Mouse (Mus musculus) hindbrain, embryonic 13.5 days (tissue): Measurements from ENCODE around the gene Smim20. TPM values are rescaled to one million over a fixed set of nuclear protein-coding genes. Genes with fewer than 3 reads are reported as not detected.

Source experiments
- ATAC-seq: fragments of 200-750 bp; cut with Nextera tagmentation; 2 replicates; pipeline ENCODE4 v1.8.0; 2017; ENCODE audit warnings: moderate TSS enrichment; ENCODE audit not compliant: low FRiP score
- H3K27ac ChIP-seq: fragments of 300-500 bp; sonication (generic); 2 replicates; pipeline ENCODE4 v1.5.1; 2015; ENCODE audit warnings: inconsistent platforms, mild to moderate bottlenecking, moderate library complexity
- H3K27me3 ChIP-seq: fragments of 300-500 bp; sonication (generic); 2 replicates; pipeline ENCODE4 v1.6.1; 2015; ENCODE audit warnings: mild to moderate bottlenecking, inconsistent platforms
- H3K36me3 ChIP-seq: fragments of 300-500 bp; sonication (generic); 2 replicates; pipeline ENCODE4 v1.6.1; 2015; ENCODE audit warnings: mild to moderate bottlenecking, inconsistent platforms
- H3K4me1 ChIP-seq: fragments of 300-500 bp; sonication (generic); replicated peaks from 2 replicates; pipeline ENCODE4 v1.6.1; 2015; ENCODE audit warnings: inconsistent platforms
- H3K4me2 ChIP-seq: fragments of 300-500 bp; sonication (generic); 2 replicates; pipeline ENCODE4 v1.6.1; 2015; ENCODE audit warnings: inconsistent platforms, mild to moderate bottlenecking, moderate library complexity
- H3K4me3 ChIP-seq: fragments of 300-500 bp; sonication (generic); 2 replicates; pipeline ENCODE4 v1.5.1; 2015; ENCODE audit warnings: mild to moderate bottlenecking, inconsistent platforms
- H3K9ac ChIP-seq: fragments of 300-500 bp; sonication (generic); 2 replicates; pipeline ENCODE4 v1.6.1; 2015; ENCODE audit warnings: mild to moderate bottlenecking, inconsistent platforms
- H3K9me3 ChIP-seq: fragments of 300-500 bp; sonication (generic); 2 replicates; pipeline ENCODE4 v1.6.1; 2016; ENCODE audit warnings: inconsistent platforms
- WGBS: fragments of 180-500 bp; shearing (Covaris S2); methylation state at CpG from one replicate; pipeline ENCODE4 v1.1.7; 2015; 5-methylcytosine and 5-hydroxymethylcytosine counted together
- polyA plus RNA-seq: library from polyadenylated mRNA; unstranded; fragments of >200 nt; fragmentation: Nextera tagmentation; extraction: Ambion mirVana; gene quantifications from 2 replicates; pipeline ENCODE4 v1.2.1, GENCODE M21; 2015

The Smim20 gene
- polyA plus RNA-seq, 1 experiment from 2014 or later, result 76.6 TPM

GRCm38 (mm10) chr5:53269799-53270198 lies 2.9 kb downstream of the Smim20 start:
- no peak overlapping the region for H3K9ac ChIP-seq
- no peaks in the 10 kb centered on the region for H3K27me3 ChIP-seq
- no peak for ATAC-seq
- no peak overlapping the region for H3K27ac ChIP-seq
- H3K4me2 ChIP-seq, result no peak overlapping the region
- 94% methylated on average over 5 of the region's 5 CpGs for WGBS
- H3K4me1 ChIP-seq, result peaks cover 37% of the 10 kb centered on the region
- H3K36me3 ChIP-seq, result no peaks in the 10 kb centered on the region
- no peak overlapping the region for H3K4me3 ChIP-seq
- H3K9me3 ChIP-seq, result no peaks in the 10 kb centered on the region

GRCm38 (mm10) chr5:53270947-53271711 lies 4.2 kb downstream of the Smim20 start:
- no peak overlapping the region for H3K4me2 ChIP-seq
- no peak overlapping the region for H3K9ac ChIP-seq
- H3K4me3 ChIP-seq, result no peak overlapping the region
- H3K27ac ChIP-seq, result no peak overlapping the region
- peaks cover 48% of the 10 kb centered on the region for H3K4me1 ChIP-seq
- H3K27me3 ChIP-seq, result no peaks in the 10 kb centered on the region
- no peak for ATAC-seq
- WGBS, result 93% methylated on average over 13 of the region's 13 CpGs
- H3K9me3 ChIP-seq, result no peaks in the 10 kb centered on the region
- H3K36me3 ChIP-seq, result no peaks in the 10 kb centered on the region

- 94% methylated on average over 4 of the region's 4 CpGs for WGBS
- Histone ChIP-seq H3K4me3 (no peak overlapping the region), H3K27ac (no peak overlapping the region), H3K4me2 (no peak overlapping the region), H3K9me3 (no peaks in the 10 kb centered on the region), H3K4me1 (peaks cover 46% of the 10 kb centered on the region), H3K36me3 (no peaks in the 10 kb centered on the region), H3K9ac (no peak overlapping the region), H3K27me3 (no peaks in the 10 kb centered on the region)
- ATAC-seq, result no peak
Observed at GRCm38 (mm10) chr5:53272626-53273025, 5.7 kb downstream of the Smim20 start.

- Histone ChIP-seq H3K4me2 (no peak overlapping the region), H3K27me3 (no peaks in the 10 kb centered on the region), H3K4me1 (peaks cover 44% of the 10 kb centered on the region), H3K36me3 (peaks cover 6% of the 10 kb centered on the region; the same call in 1 of the 2 replicates), H3K4me3 (no peak overlapping the region), H3K9me3 (no peaks in the 10 kb centered on the region), H3K9ac (no peak overlapping the region), H3K27ac (no peak overlapping the region)
- no peak for ATAC-seq
- 93% methylated on average over 5 of the region's 5 CpGs for WGBS
Observed at GRCm38 (mm10) chr5:53273699-53274430, 7.0 kb downstream of the Smim20 start.

GRCm38 (mm10) chr5:53274811-53275355 lies 8.0 kb downstream of the Smim20 start:
- H3K9ac ChIP-seq, result no peak overlapping the region
- no peak overlapping the region for H3K4me2 ChIP-seq
- no peak overlapping the region for H3K27ac ChIP-seq
- no peak for ATAC-seq
- peaks cover 36% of the 10 kb centered on the region for H3K4me1 ChIP-seq
- no peak overlapping the region for H3K4me3 ChIP-seq
- H3K36me3 ChIP-seq, result peaks cover 6% of the 10 kb centered on the region; the same call in 1 of the 2 replicates
- WGBS, result 43% methylated on average over 5 of the region's 5 CpGs
- no peaks in the 10 kb centered on the region for H3K9me3 ChIP-seq
- no peaks in the 10 kb centered on the region for H3K27me3 ChIP-seq

GRCm38 (mm10) chr5:53275376-53275775 lies 8.5 kb downstream of the Smim20 start:
- Histone ChIP-seq H3K4me1 (peaks cover 35% of the 10 kb centered on the region), H3K4me3 (no peak overlapping the region), H3K9me3 (no peaks in the 10 kb centered on the region), H3K4me2 (no peak overlapping the region), H3K36me3 (peaks cover 6% of the 10 kb centered on the region; the same call in 1 of the 2 replicates), H3K27ac (0 out of 2 replicates have a peak overlapping the region, but pooled peaks have one; percentile 5), H3K9ac (no peak overlapping the region), H3K27me3 (no peaks in the 10 kb centered on the region)
- WGBS, result 59% methylated on average over 3 of the region's 3 CpGs
- ATAC-seq, result no peak

GRCm38 (mm10) chr5:53276470-53277022 lies 9.7 kb downstream of the Smim20 start:
- Histone ChIP-seq H3K27ac (no peak overlapping the region), H3K4me2 (no peak overlapping the region), H3K36me3 (peaks cover 6% of the 10 kb centered on the region; the same call in 1 of the 2 replicates), H3K9me3 (no peaks in the 10 kb centered on the region), H3K9ac (no peak overlapping the region), H3K4me3 (no peak overlapping the region), H3K4me1 (peaks cover 35% of the 10 kb centered on the region), H3K27me3 (no peaks in the 10 kb centered on the region)
- 59% methylated on average over 5 of the region's 5 CpGs for whole genome bisulfite sequencing
- no peak for ATAC-seq

- H3K4me3 ChIP-seq, result no peak overlapping the region
- H3K36me3 ChIP-seq, result peaks cover 6% of the 10 kb centered on the region; the same call in 1 of the 2 replicates
- no peaks in the 10 kb centered on the region for H3K27me3 ChIP-seq
- no peaks in the 10 kb centered on the region for H3K9me3 ChIP-seq
- H3K4me1 ChIP-seq, result peaks cover 35% of the 10 kb centered on the region
- ATAC-seq, result peak; percentile 37; the same call in 1 of the 2 replicates
- H3K27ac ChIP-seq, result peak overlapping the region; percentile 40
- WGBS, result 39% methylated on average over 4 of the region's 4 CpGs
- no peak overlapping the region for H3K4me2 ChIP-seq
- H3K9ac ChIP-seq, result no peak overlapping the region
Observed at GRCm38 (mm10) chr5:53277716-53278263, 10.9 kb downstream of the Smim20 start.

GRCm38 (mm10) chr5:53279216-53279813 lies 12.4 kb downstream of the Smim20 start:
- no peak for ATAC-seq
- Histone ChIP-seq H3K27me3 (no peaks in the 10 kb centered on the region), H3K36me3 (peaks cover 6% of the 10 kb centered on the region; the same call in 1 of the 2 replicates), H3K9ac (no peak overlapping the region), H3K4me3 (no peak overlapping the region), H3K9me3 (no peaks in the 10 kb centered on the region), H3K27ac (no peak overlapping the region), H3K4me1 (peaks cover 35% of the 10 kb centered on the region), H3K4me2 (no peak overlapping the region)
- 83% methylated on average over 12 of the region's 12 CpGs for WGBS

- ATAC-seq, result no peak
- Histone ChIP-seq H3K36me3 (peaks cover 6% of the 10 kb centered on the region; the same call in 1 of the 2 replicates), H3K9ac (no peak overlapping the region), H3K27ac (no peak overlapping the region), H3K4me3 (no peak overlapping the region), H3K4me1 (peaks cover 15% of the 10 kb centered on the region), H3K4me2 (no peak overlapping the region), H3K9me3 (no peaks in the 10 kb centered on the region), H3K27me3 (no peaks in the 10 kb centered on the region)
- 86% methylated on average over 4 of the region's 4 CpGs for WGBS
Observed at GRCm38 (mm10) chr5:53282487-53282886, 15.6 kb downstream of the Smim20 start.

GRCm38 (mm10) chr5:53286406-53286805 lies 19.5 kb downstream of the Smim20 start:
- Histone ChIP-seq H3K4me2 (no peak overlapping the region), H3K9ac (no peak overlapping the region), H3K27ac (no peak overlapping the region), H3K4me1 (peaks cover 7% of the 10 kb centered on the region; the same call in 1 of the 2 replicates), H3K4me3 (no peak overlapping the region), H3K9me3 (no peaks in the 10 kb centered on the region), H3K36me3 (no peaks in the 10 kb centered on the region), H3K27me3 (no peaks in the 10 kb centered on the region)
- ATAC-seq, result no peak
- 94% methylated on average over 2 of the region's 2 CpGs for WGBS
